Mouse (Mus musculus) heart, adult 2 months (tissue): ENCODE data around the gene Gpcpd1. TPM values are rescaled to one million over a fixed set of nuclear protein-coding genes. Genes with fewer than 3 reads are reported as not detected.
A peak's percentile ranks its signal among the peaks of the same experiment; 100 is the strongest.

Experiments
- DNase-seq, 2 experiments: peaks; one replicate each; pipeline ENCODE4 v3.0.0; 2021
- H3K27ac ChIP-seq: fragments of 200-600 bp; 2 replicates; pipeline ENCODE4 v1.8.1; 2022
- H3K27me3 ChIP-seq: fragments of 200-500 bp; 2 replicates; pipeline ENCODE4 v1.6.1; 2012; ENCODE audit warnings: mild to moderate bottlenecking, low read length, inconsistent platforms, mixed read lengths; ENCODE audit not compliant: control insufficient read depth, insufficient read depth
- H3K36me3 ChIP-seq: fragments of 200-500 bp; 2 replicates; pipeline ENCODE4 v1.6.1; 2012; ENCODE audit warnings: low read length, inconsistent platforms; ENCODE audit not compliant: control insufficient read depth, insufficient read depth
- H3K4me1 ChIP-seq: fragments of 200-500 bp; 2 replicates; pipeline ENCODE4 v1.6.1; 2011; ENCODE audit warnings: low read length; ENCODE audit not compliant: control insufficient read depth, insufficient read depth
- H3K4me3 ChIP-seq: fragments of 200-600 bp; 2 replicates; pipeline ENCODE4 v1.8.1; 2022
- H3K79me2 ChIP-seq: fragments of 200-500 bp; replicated peaks from 2 replicates; pipeline ENCODE4 v1.6.1; 2012; ENCODE audit warnings: mild to moderate bottlenecking, inconsistent platforms, low read length, moderate library complexity, mixed read lengths; ENCODE audit not compliant: control insufficient read depth, insufficient read depth
- H3K9ac ChIP-seq: fragments of 200-500 bp; 2 replicates; pipeline ENCODE4 v1.6.1; 2012; ENCODE audit warnings: low read depth, mild to moderate bottlenecking, control low read depth, inconsistent platforms, low read length, mixed read lengths
- CTCF ChIP-seq: fragments of 200-600 bp; IDR thresholded peaks from 2 replicates; pipeline ENCODE4 v1.8.1; 2022; ENCODE audit warnings: antibody characterized with exemption, mild to moderate bottlenecking, moderate library complexity
- EP300 ChIP-seq: fragments of 200-500 bp; IDR thresholded peaks from 2 replicates; pipeline ENCODE4 v1.6.1; 2011; ENCODE audit warnings: low read depth, low read length, control low read depth; ENCODE audit not compliant: insufficient read depth
- POLR2A ChIP-seq: fragments of 200-500 bp; IDR thresholded peaks from 2 replicates; pipeline ENCODE4 v1.6.1; 2011; ENCODE audit warnings: mild to moderate bottlenecking, low read depth, low read length, control low read depth; ENCODE audit not compliant: insufficient read depth
- WGBS: fragments of 180-500 bp; shearing (Covaris S2); methylation state at CpG from one replicate; pipeline ENCODE4 v1.1.7; 2018; 5-methylcytosine and 5-hydroxymethylcytosine counted together
- intact Hi-C: fragments of 180-260 bp; cut with DNase I; formaldehyde crosslinking; loops from one replicate; pipeline ENCODE4 v1.15.1; 2025
- polyA plus RNA-seq: library from polyadenylated mRNA; depleted of rRNA; stranded (reverse); fragments of >200 nt; gene quantifications from 2 replicates; pipeline ENCODE4 v1.2.3, GENCODE M21; 2012
- total RNA-seq, 2 experiments: library from RNA; stranded (reverse); gene quantifications; 2 replicates each; pipeline ENCODE4 v1.2.3; 2021

Gene Gpcpd1
- total and polyA plus RNA-seq, 3 experiments = 37.5 to 224 (median 135) TPM

GRCm38 (mm10) chr2:132567414-132567813, 20.1 kb downstream of the Gpcpd1 start:
- Histone ChIP-seq H3K4me1 (no peaks in the 10 kb centered on the region; the same call in 1 of the 2 replicates), H3K27ac (no peak overlapping the region), H3K9ac (no peak overlapping the region), H3K79me2 (no peaks in the 10 kb centered on the region; the same call in 1 of the 2 replicates), H3K36me3 (peaks cover 65% of the 10 kb centered on the region), H3K4me3 (no peak overlapping the region), H3K27me3 (no peaks in the 10 kb centered on the region)
- no peak for DNase-seq
- TF ChIP-seq EP300 = no peak
- TF ChIP-seq CTCF = no peak
- no peak for TF ChIP-seq POLR2A
- 66% methylated on average over 2 of the region's 2 CpGs for WGBS
- intact Hi-C loops = no loop called here

- H3K27me3 ChIP-seq = no peaks in the 10 kb centered on the region
- WGBS = 94% methylated on average over 4 of the region's 4 CpGs
- H3K36me3 ChIP-seq = peaks cover 47% of the 10 kb centered on the region
- no peaks in the 10 kb centered on the region; the same call in 1 of the 2 replicates for H3K4me1 ChIP-seq
- intact Hi-C loops = no loop called here
- DNase-seq = no peak
- no peak overlapping the region for H3K4me3 ChIP-seq
- TF ChIP-seq CTCF = no peak
- no peak for TF ChIP-seq POLR2A
- TF ChIP-seq EP300 = no peak
- H3K79me2 ChIP-seq = no peaks in the 10 kb centered on the region; the same call in 1 of the 2 replicates
- H3K9ac ChIP-seq = no peak overlapping the region
- H3K27ac ChIP-seq = no peak overlapping the region
These were observed 25.7 kb downstream of the Gpcpd1 start for GRCm38 (mm10) chr2:132561860-132562259.

GRCm38 (mm10) chr2:132527864-132528263, 59.7 kb downstream of the Gpcpd1 start:
- intact Hi-C loops = no loop called here
- Histone ChIP-seq H3K4me3 (no peak overlapping the region), H3K27me3 (no peaks in the 10 kb centered on the region), H3K4me1 (no peaks in the 10 kb centered on the region), H3K9ac (no peak overlapping the region), H3K27ac (no peak overlapping the region), H3K79me2 (no peaks in the 10 kb centered on the region), H3K36me3 (peaks cover 18% of the 10 kb centered on the region)
- peak; percentile 58; the same call in 1 of the 2 replicates for TF ChIP-seq EP300
- TF ChIP-seq CTCF = no peak
- 17% methylated on average over 1 of the region's 1 CpGs for WGBS
- no peak for DNase-seq

GRCm38 (mm10) chr2:132526894-132527532, 60.5 kb downstream of the Gpcpd1 start:
- Histone ChIP-seq H3K27ac (no peak overlapping the region), H3K9ac (no peak overlapping the region), H3K4me3 (no peak overlapping the region), H3K4me1 (no peaks in the 10 kb centered on the region), H3K79me2 (no peaks in the 10 kb centered on the region), H3K27me3 (no peaks in the 10 kb centered on the region), H3K36me3 (peaks cover 14% of the 10 kb centered on the region)
- intact Hi-C loops = no loop called here
- TF ChIP-seq CTCF (no peak), POLR2A (peak; percentile 19; the same call in 1 of the 2 replicates), EP300 (no peak)
- WGBS = 66% methylated on average over 10 of the region's 10 CpGs
- DNase-seq = peak; percentile 36 to 40

GRCm38 (mm10) chr2:132526110-132526509, 61.4 kb downstream of the Gpcpd1 start:
- WGBS = 65% methylated on average over 4 of the region's 4 CpGs
- no peak for DNase-seq
- H3K4me3 ChIP-seq = no peak overlapping the region
- H3K4me1 ChIP-seq = no peaks in the 10 kb centered on the region
- H3K27ac ChIP-seq = no peak overlapping the region
- no peaks in the 10 kb centered on the region for H3K79me2 ChIP-seq
- TF ChIP-seq POLR2A (no peak), CTCF (no peak), EP300 (no peak)
- intact Hi-C loops = no loop called here
- H3K36me3 ChIP-seq = peaks cover 9% of the 10 kb centered on the region
- H3K27me3 ChIP-seq = no peaks in the 10 kb centered on the region
- no peak overlapping the region for H3K9ac ChIP-seq

GRCm38 (mm10) chr2:132518021-132518901, 69.3 kb downstream of the Gpcpd1 start:
- no peak for TF ChIP-seq POLR2A
- TF ChIP-seq CTCF = no peak
- TF ChIP-seq EP300 = no peak
- DNase-seq = no peak
- 47% methylated on average over 18 of the region's 18 CpGs for WGBS
- no peaks in the 10 kb centered on the region for H3K4me1 ChIP-seq
- H3K27ac ChIP-seq = no peak overlapping the region
- H3K9ac ChIP-seq = no peak overlapping the region
- H3K36me3 ChIP-seq = no peaks in the 10 kb centered on the region
- H3K4me3 ChIP-seq = no peak overlapping the region
- intact Hi-C loops = no loop called here
- no peaks in the 10 kb centered on the region for H3K27me3 ChIP-seq
- no peaks in the 10 kb centered on the region for H3K79me2 ChIP-seq
